Mouse (Mus musculus) thymus, postnatal 4 days (tissue): ENCODE data around the gene Supt20.
A peak's percentile ranks its signal among the peaks of the same experiment; 100 is the strongest.
"Not testable (repeated sequence)": the region's sequence is repeated elsewhere in the genome, so short reads cannot be mapped to it uniquely, and the experiment has no call there.

ENCODE experiments used
- DNase-seq: peaks from one replicate; pipeline ENCODE4 v3.0.0; 2021

Supt20 gene

DNA sequence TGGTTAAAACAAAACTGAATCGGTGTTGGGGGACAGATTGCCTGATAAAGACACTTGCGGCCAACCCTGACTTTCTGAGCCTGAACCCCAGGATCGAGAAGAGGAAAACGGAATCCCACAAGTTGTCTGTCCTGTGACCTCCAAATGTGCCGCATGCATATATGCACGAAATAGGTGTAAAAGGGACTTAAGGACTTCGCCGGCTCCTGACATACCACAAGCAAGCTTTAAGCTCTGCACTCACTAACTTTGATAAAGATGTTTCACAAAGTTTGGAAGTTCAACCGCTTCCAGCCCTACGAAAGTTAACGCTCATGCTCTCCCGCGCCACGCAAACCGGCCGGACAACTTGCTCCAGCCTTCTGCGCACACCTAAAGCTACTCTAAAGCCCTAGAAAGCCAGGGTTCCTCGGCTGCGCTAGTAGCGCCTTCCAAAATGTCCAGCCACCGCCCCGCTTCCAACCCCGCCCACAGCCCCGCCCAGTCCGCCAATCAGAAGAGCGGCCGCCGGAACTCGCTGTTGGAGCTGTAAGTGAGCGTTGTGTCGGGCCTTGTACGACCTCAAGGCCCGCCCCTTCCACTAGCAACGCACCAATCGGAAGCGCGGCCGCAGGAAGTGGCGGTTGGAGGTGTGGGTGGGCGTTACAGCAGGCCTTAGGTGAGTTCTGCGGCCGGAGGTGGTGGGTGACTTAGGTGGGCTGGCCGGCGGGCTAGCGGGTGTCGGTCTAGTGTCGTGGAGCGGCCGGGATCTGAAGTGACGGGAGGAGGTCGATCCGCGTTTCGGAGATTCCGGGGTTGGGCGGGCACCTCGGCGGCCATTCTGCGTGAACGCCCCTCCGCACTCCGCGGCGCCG, at the start of gene Supt20:
Supt20 (plus strand) TSS at position 606 of the 854 bp plus-strand sequence.
- peak; percentile 94 for DNase-seq

- DNase-seq = no peak
Measured at GRCm38 (mm10) chr3:54642851-54643250, 49.8 kb upstream of the Supt20 start.

GRCm38 (mm10) chr3:54647583-54647982, 45.0 kb upstream of the Supt20 start:
- no peak for DNase-seq

- no peak for DNase-seq
Measured at GRCm38 (mm10) chr3:54651576-54651975, 41.0 kb upstream of the Supt20 start.

DNA sequence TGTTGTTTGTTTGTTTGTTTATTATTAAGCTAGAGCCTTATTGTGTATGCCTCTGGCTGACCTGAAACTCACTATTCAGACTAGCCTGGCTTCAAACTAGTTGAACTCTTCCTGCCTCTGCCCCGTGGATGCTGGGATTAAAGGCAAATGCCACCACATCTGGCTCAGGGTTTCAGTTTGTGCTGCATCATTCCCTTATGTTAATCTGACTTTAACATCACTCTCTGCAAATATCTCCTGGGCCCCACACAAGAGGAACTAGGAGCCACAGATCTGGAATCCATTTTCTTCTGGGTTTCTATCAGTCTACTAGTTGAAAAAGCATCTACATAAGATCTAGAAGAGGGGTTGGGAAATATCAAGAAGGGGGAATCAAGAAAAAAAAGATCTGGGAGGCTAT, 38.4 kb upstream of the Supt20 start:
- DNase-seq = no peak

GRCm38 (mm10) chr3:54657090-54657489, 35.5 kb upstream of the Supt20 start:
- DNase-seq = no peak

- no peak for DNase-seq
Measured at GRCm38 (mm10) chr3:54657888-54658626, 34.5 kb upstream of the Supt20 start.

DNA sequence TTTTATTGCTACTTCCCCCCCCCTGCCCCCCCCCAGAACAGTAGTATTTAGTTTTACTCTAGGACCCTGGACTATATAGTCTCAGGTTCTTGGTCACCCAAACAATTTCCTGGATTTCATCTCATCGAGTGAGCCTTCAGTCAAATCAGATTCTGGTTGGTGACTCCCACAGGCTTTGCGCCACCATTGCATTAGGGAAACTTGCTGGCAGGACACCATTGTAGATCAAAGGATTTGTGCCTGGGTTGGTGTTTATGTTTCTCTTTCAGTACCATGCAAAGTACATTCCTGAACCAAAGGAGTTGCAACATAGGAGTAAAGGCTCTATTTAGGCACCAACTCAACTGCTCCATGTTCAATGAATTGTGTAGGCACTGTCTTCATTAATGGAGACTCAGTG, 32.9 kb upstream of the Supt20 start:
- DNase-seq = no peak

- peak; percentile 52 for DNase-seq
Measured at GRCm38 (mm10) chr3:54662411-54662810, 30.2 kb upstream of the Supt20 start.

DNA sequence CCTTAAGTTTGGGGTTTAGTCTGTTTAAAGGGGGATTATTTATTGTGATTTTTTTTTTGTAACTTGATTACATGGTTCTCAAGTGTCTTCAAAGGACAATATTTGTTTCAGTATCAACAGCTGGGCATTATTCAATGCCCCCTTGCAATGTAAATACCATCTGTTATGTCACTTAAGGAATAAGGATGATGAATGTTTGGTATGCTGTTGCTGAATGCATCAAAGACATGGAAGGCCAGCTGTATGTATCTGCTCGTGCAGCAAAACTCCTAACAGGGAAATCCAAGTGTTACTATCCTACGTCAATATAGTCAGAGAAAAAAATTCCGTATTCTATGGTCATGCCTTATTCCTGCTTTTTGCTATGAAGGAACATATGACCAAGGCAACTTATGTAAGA, 24.5 kb upstream of the Supt20 start:
- no peak for DNase-seq

DNA sequence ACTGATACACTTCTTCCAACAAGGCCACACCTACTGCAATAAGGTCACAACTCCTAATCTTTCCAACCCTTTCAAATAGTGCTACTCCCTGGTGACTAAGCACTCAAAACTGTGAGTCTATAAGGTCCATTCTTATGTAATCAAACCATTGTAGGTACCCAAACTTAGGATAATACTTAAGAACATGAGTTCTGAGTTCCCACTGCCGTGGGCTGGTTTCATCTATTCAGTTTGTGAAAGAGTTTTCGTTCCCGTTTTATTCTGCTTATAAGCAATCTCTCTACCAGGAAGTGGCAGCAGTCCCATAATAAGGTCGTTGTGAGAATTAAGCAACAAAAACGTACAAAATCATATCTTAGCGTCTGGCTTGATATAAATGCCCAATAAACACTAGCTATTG, 23.9 kb upstream of the Supt20 start:
- DNase-seq = no peak

- DNase-seq = peak; percentile 20
Measured at GRCm38 (mm10) chr3:54669559-54669958, 23.0 kb upstream of the Supt20 start.

GRCm38 (mm10) chr3:54672111-54672510, 20.5 kb upstream of the Supt20 start:
- no peak for DNase-seq

- peak; percentile 25 for DNase-seq
Measured at GRCm38 (mm10) chr3:54672557-54673529, 19.8 kb upstream of the Supt20 start.

DNA sequence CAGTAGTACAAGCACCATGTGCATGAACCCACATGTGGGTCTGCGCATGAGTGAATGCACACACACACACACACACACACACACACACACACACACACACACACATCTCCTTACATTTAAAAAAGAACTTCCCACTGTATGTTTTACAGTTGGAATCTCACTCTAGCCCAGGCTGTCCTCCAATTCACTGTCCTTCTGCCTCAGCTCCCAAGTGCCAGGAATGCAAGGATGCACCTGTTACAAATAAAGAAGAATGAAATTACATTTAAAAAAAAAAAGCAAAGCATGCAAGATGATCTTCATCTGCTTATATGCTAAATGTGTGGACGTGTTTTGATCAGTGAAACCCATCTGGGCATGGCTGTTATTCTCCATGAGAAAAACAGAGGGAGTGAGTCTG, 15.8 kb upstream of the Supt20 start:
- DNase-seq = no peak

GRCm38 (mm10) chr3:54681310-54682204, 11.1 kb upstream of the Supt20 start:
- no peak for DNase-seq

DNA sequence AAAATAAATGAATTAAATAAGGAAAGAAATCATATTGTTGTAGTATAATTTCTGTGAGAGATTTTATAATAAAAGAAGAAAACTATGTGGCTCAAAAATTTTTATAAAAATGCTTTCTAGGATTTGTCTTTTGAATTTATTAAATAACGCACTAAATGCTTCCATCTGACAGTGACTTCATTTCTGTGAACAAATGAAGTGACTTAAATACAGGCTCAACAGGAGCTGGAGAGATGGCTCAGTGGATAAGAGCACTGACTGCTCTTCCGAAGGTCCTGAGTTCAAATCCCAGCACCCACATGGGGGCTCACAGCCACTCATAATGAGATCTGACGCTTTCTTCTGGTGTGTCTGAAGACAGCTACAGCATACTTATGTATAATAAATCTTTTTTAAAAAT, 7.4 kb upstream of the Supt20 start:
- no peak for DNase-seq

- DNase-seq = no peak
Measured at GRCm38 (mm10) chr3:54687245-54687644, 5.4 kb upstream of the Supt20 start.

DNA sequence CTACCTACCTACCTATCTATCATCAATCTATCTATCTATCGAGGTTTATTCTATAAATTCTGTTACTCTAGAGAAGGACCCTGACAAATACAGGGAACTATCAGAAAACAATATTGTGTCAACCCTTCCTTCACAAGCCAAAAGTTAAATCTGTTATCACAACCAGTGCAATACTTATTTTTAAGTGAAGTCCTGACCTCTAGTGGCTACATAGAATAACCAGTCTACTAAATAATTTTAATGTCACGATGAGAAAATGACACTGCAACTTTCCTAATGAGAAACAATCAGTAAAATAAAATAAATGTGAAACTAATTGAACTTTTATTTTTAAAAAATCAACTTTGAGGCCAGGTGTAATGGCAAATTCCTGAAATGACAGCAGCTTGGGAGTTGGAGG, 3.5 kb upstream of the Supt20 start:
- no peak for DNase-seq

DNA sequence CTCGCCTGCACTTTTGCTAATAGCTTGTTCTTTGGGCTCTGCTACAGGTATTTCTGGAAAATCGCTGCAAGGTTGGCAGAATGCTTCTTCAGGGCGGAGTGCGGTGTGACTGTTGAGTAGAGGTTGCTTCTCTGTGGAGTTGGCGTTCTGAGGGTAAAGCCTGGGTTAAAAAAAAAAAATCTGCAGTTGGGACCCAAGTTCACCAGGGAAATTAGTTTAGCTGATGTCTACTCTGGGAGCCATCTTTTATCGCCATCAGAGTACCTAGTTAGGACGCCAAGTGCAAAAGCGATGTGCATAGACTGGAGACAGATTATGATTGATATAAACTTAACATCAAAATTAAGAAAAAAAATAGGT, 429 bp downstream of the Supt20 start:
- DNase-seq = no peak

GRCm38 (mm10) chr3:54699759-54700301, 7.2 kb downstream of the Supt20 start:
- DNase-seq = no peak

DNA sequence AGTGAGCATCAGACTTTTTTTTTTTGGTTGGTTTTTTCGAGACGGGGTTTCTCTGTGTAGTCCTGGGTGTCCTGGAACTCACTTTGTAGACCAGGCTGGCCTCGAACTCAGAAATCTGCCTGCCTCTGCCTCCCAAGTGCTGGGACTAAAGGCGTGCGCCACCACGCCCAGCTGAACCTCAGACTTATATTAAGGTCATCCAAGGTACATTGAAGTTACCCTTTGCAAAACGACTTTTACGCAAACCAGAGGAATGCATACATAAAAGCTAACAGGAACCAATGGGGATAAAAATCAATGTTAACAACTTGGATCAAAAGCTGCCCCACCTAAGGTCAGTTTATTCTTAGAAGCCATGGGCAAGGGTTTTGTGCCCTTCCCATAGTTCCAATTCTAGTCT, 11.5 kb downstream of the Supt20 start:
- DNase-seq = not testable (repeated sequence)
